Mouse (Mus musculus): ENCODE measurements around the gene Ust. TPM values are rescaled to one million over a fixed set of nuclear protein-coding genes. Genes with fewer than 3 reads are reported as not detected.

Ust gene
- polyA plus RNA-seq, 1 experiment from 2014 or later = 4.1 TPM

DNA sequence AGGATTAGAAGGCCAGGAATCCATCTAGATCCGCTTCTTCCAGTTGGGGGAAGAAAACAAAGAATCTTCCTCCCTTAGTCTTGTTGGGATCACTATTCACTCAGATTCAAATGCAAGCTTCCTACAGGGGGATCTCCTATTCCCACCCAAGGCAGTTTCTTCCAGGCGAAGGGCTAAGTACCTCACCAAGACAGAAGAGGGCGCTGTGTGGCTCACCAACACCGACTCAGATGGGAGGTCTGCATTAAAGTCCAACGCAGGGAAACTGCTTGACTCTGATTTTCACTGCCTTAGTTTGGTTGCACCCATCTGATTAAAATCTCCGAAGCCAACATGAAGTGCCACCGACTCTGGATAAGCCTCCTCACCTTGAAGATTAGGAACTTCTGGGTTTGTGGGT, 10.5 kb upstream of the Ust start:
- Histone ChIP-seq H3K27ac (ENCODE audit: low read length) (no peak overlapping the region), H3K4me2 (ENCODE audit: low read depth, low read length) (no peak overlapping the region), H3K4me1 (replicated peaks; ENCODE audit: control insufficient read depth, insufficient read depth, low read length) (0 out of 2 replicates have a peak, but pooled peaks cover 3% of the 10 kb centered on the region), H3K9me3 (ENCODE audit: control insufficient read depth, low read length) (no peaks in the 10 kb centered on the region), H3K4me3 (ENCODE audit: low read length) (no peak overlapping the region), H3K27me3 (ENCODE audit: control insufficient read depth, insufficient read depth, low read depth, low read length) (no peaks in the 10 kb centered on the region), H3K9ac (ENCODE audit: low read length) (no peak overlapping the region), H3K36me3 (ENCODE audit: control insufficient read depth, insufficient read depth, low read length) (no peaks in the 10 kb centered on the region)
- no peak for ATAC-seq (ENCODE audit: low read depth)
- WGBS = 43% methylated on average over 7 of the region's 7 CpGs

DNA sequence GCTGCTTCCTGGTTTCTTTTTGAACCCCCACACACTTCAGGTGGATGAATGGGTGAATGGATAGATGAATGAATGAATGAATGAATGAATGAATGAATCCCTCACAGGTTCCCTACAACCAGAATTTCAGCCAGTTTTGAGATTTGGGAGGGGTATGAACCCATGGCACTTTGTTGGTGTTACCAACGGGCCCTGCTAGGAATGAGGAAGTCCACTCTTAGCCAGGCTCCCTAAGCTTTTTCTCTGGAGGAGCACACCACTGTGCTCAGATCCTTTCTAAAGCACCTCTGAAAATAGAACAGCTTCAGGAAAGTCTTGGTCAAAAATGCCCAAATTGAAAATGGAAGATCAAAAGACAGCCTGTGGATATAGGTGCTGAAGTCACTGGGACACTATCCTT, 6.7 kb upstream of the Ust start:
- Histone ChIP-seq H3K9ac (ENCODE audit: low read length) (no peak overlapping the region), H3K36me3 (ENCODE audit: control insufficient read depth, insufficient read depth, low read length) (no peaks in the 10 kb centered on the region), H3K4me2 (ENCODE audit: low read depth, low read length) (no peak overlapping the region), H3K4me1 (replicated peaks; ENCODE audit: control insufficient read depth, insufficient read depth, low read length) (no peaks in the 10 kb centered on the region), H3K4me3 (ENCODE audit: low read length) (no peak overlapping the region), H3K27me3 (ENCODE audit: control insufficient read depth, insufficient read depth, low read depth, low read length) (no peaks in the 10 kb centered on the region), H3K9me3 (ENCODE audit: control insufficient read depth, low read length) (no peaks in the 10 kb centered on the region), H3K27ac (ENCODE audit: low read length) (no peak overlapping the region)
- ATAC-seq (ENCODE audit: low read depth) = no peak
- 69% methylated on average over 1 of the region's 1 CpGs for WGBS

DNA sequence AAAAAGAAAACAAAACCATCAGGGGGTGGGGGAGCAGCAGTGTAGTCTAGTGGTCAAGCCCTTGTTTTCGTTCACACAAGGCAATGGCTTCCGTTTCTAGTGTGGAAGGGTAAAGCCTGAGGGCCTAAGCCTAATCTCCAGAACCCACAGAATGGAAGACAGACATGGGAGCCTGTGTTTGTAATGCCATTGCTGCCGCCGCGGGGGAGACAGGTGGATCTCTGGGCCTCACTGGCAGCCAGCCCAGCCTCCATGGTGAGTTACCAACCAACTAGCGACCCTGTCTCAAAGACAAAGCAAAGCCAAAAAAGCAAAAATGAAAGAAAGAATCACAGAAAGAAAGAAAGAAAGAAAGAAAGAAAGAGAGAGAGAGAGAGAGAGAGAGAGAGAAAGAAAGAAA, 2.9 kb upstream of the Ust start:
- Histone ChIP-seq H3K36me3 (ENCODE audit: control insufficient read depth, insufficient read depth, low read length) (no peaks in the 10 kb centered on the region), H3K4me2 (ENCODE audit: low read depth, low read length) (no peak overlapping the region), H3K27me3 (ENCODE audit: control insufficient read depth, insufficient read depth, low read depth, low read length) (no peaks in the 10 kb centered on the region; the same call in 1 of the 2 replicates), H3K9me3 (ENCODE audit: control insufficient read depth, low read length) (no peaks in the 10 kb centered on the region), H3K4me1 (replicated peaks; ENCODE audit: control insufficient read depth, insufficient read depth, low read length) (peaks cover 14% of the 10 kb centered on the region), H3K4me3 (ENCODE audit: low read length) (no peak overlapping the region), H3K9ac (ENCODE audit: low read length) (no peak overlapping the region), H3K27ac (ENCODE audit: low read length) (no peak overlapping the region)
- 76% methylated on average over 6 of the region's 6 CpGs for WGBS
- ATAC-seq (ENCODE audit: low read depth) = no peak

DNA sequence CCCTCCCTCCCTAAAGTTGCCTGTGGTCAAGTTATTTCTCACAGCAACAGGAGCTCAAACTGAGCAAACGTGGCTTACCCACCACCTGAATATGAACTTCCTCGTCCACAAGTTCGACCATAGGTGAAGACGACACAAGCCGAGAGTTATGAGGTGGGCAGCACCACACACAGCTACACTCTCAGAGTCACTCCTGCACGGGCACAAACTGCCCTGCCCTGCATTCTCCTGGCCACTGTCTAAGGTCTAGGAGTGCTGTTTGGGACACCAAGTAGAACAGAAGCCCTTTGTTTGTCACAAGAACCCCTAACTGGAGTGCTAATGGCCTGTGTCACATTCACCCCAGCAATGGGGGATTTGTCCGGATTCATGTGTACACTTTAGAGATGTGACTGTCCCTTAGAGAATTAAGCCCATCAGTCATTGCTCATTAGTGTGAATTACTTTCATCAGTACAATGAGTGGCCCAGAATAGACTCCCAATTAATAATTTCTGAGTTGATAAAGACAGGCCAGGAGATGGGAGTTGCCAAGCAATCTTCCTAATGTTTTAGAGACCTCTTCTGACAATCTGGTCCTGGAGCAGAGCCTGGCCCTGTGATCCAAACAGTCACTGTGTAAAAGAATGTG, 2.3 kb upstream of the Ust start:
- ATAC-seq (ENCODE audit: low read depth) = no peak
- Histone ChIP-seq H3K27me3 (ENCODE audit: control insufficient read depth, insufficient read depth, low read depth, low read length) (no peaks in the 10 kb centered on the region; the same call in 1 of the 2 replicates), H3K9me3 (ENCODE audit: control insufficient read depth, low read length) (no peaks in the 10 kb centered on the region), H3K36me3 (ENCODE audit: control insufficient read depth, insufficient read depth, low read length) (no peaks in the 10 kb centered on the region), H3K4me2 (ENCODE audit: low read depth, low read length) (no peak overlapping the region), H3K4me3 (ENCODE audit: low read length) (no peak overlapping the region), H3K9ac (ENCODE audit: low read length) (no peak overlapping the region), H3K4me1 (replicated peaks; ENCODE audit: control insufficient read depth, insufficient read depth, low read length) (peaks cover 16% of the 10 kb centered on the region), H3K27ac (ENCODE audit: low read length) (no peak overlapping the region)
- 65% methylated on average over 7 of the region's 7 CpGs for WGBS

DNA sequence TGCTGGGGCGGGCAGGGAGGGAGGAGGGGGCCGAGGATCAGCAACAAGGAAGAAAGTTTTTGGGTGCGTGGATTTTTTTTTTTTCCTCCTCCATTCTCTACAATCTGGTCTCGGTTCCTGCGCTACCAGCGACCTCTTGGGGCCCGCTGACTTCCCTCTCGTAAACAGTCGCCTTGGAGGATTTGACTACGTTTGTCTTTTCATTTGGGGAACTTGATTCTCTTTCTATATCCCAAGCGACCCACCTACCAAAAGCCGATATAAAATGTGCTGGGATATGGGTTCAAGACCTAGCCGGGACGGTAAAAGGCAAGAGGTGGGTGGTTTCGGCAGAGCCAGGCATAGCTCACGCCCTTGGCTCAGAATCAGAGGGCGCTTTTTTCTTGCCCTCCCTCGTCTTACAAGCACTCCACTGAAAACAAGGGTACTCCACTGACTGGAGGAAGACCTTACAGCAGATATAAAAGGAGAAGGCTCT, 428 bp upstream of the Ust start:
- Histone ChIP-seq H3K9me3 (ENCODE audit: control insufficient read depth, low read length) (peaks cover 3% of the 10 kb centered on the region), H3K36me3 (ENCODE audit: control insufficient read depth, insufficient read depth, low read length) (no peaks in the 10 kb centered on the region), H3K4me1 (replicated peaks; ENCODE audit: control insufficient read depth, insufficient read depth, low read length) (peaks cover 16% of the 10 kb centered on the region), H3K9ac (ENCODE audit: low read length) (peak overlapping the region; percentile 85), H3K27me3 (ENCODE audit: control insufficient read depth, insufficient read depth, low read depth, low read length) (no peaks in the 10 kb centered on the region; the same call in 1 of the 2 replicates), H3K27ac (ENCODE audit: low read length) (peak overlapping the region; percentile 87), H3K4me2 (ENCODE audit: low read depth, low read length) (peak overlapping the region; percentile 95), H3K4me3 (ENCODE audit: low read length) (peak overlapping the region; percentile 81)
- peak; percentile 14; the same call in 1 of the 2 replicates for ATAC-seq (ENCODE audit: low read depth)
- under 1% methylated on average over 18 of the region's 18 CpGs for WGBS

DNA sequence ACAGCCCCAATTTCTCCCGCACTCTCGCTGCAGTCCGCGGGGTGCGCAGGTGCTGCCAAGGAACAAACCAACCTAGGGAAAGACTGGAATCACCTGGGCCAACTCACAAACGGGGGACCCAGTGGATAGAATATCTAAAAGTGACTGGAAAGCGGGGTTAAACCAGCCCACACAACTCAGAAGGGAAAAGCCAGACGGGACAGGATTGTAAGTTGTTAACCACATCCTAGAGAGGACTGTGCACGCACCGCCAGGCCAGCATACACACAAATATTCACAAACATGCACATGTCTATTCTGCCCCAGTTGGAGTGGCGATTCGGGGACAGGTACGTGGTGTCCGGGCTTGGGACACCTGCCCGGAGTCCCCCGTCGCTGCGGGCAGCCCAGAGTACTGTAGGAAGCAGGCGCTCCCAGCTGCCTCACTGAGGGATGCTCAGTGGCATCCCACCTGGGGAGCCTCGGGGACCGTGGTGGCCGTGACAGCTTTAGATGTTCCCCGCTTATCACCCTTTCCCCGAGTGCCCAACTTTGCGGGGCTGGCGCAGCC, 959 bp downstream of the Ust start:
- Histone ChIP-seq H3K9ac (ENCODE audit: low read length) (peak overlapping the region; percentile 85), H3K4me1 (replicated peaks; ENCODE audit: control insufficient read depth, insufficient read depth, low read length) (peaks cover 16% of the 10 kb centered on the region), H3K27me3 (ENCODE audit: control insufficient read depth, insufficient read depth, low read depth, low read length) (no peaks in the 10 kb centered on the region; the same call in 1 of the 2 replicates), H3K9me3 (ENCODE audit: control insufficient read depth, low read length) (peaks cover 3% of the 10 kb centered on the region), H3K36me3 (ENCODE audit: control insufficient read depth, insufficient read depth, low read length) (no peaks in the 10 kb centered on the region), H3K27ac (ENCODE audit: low read length) (no peak overlapping the region), H3K4me2 (ENCODE audit: low read depth, low read length) (peak overlapping the region; percentile 95), H3K4me3 (ENCODE audit: low read length) (peak overlapping the region; percentile 81)
- peak; percentile 1; the same call in 1 of the 2 replicates for ATAC-seq (ENCODE audit: low read depth)
- WGBS = under 1% methylated on average over 26 of the region's 26 CpGs

DNA sequence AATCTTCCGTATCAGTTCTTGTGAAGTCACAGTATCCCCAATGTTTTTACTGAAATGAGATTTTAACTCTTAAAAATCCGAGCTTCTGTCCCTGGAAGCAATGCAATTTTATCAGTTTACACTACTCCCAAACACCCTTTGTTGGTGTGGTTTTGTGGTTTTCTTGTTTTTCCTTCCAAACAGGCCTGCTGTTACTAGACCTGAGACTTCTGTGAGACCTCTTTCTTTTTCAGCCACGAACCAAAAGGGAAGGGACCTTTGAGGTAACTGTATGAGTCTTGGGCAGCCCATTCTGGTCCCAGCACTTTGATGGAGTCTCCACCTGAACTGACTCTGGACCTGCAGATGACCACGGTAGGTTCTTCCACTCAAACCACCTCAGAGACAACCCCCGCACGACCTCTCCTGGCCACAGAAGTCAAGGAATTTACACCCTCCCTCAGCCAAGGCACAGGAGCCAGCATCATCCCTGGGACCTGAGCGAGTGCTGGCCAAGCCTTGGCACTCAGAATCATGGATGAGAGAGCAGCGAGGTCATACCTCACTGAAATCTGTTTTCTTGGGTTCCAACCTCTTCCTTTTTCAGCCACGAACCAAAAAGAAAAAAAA, 1.6 kb downstream of the Ust start:
- no peak for ATAC-seq (ENCODE audit: low read depth)
- Histone ChIP-seq H3K9me3 (ENCODE audit: control insufficient read depth, low read length) (peaks cover 3% of the 10 kb centered on the region), H3K9ac (ENCODE audit: low read length) (peak overlapping the region; percentile 85), H3K4me3 (ENCODE audit: low read length) (peak overlapping the region; percentile 81), H3K27ac (ENCODE audit: low read length) (no peak overlapping the region), H3K27me3 (ENCODE audit: control insufficient read depth, insufficient read depth, low read depth, low read length) (no peaks in the 10 kb centered on the region; the same call in 1 of the 2 replicates), H3K4me1 (replicated peaks; ENCODE audit: control insufficient read depth, insufficient read depth, low read length) (peaks cover 16% of the 10 kb centered on the region), H3K4me2 (ENCODE audit: low read depth, low read length) (peak overlapping the region; percentile 95), H3K36me3 (ENCODE audit: control insufficient read depth, insufficient read depth, low read length) (no peaks in the 10 kb centered on the region)
- WGBS = 23% methylated on average over 9 of the region's 9 CpGs

DNA sequence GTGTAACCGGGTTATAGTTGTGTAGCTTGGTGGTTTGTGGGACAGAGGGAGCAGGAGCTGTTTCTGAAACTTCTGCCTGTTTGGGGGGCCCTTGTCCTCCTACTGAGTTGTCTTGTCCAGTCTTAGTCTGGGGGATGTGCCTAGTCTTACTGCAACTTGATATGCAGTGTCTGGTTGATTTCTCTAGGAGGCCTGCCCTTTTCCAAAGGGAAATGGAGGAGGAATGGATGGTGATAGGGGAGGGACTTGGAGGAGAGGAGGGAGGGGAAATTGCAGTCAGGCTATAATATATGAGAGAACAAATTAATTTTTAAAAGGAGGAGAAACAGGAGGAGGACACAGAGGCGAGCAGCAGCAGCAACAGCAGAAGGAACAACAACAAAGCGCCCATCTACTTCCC, 4.9 kb downstream of the Ust start:
- Histone ChIP-seq H3K4me3 (ENCODE audit: low read length) (no peak overlapping the region), H3K9ac (ENCODE audit: low read length) (no peak overlapping the region), H3K4me1 (replicated peaks; ENCODE audit: control insufficient read depth, insufficient read depth, low read length) (peaks cover 14% of the 10 kb centered on the region), H3K27me3 (ENCODE audit: control insufficient read depth, insufficient read depth, low read depth, low read length) (no peaks in the 10 kb centered on the region; the same call in 1 of the 2 replicates), H3K9me3 (ENCODE audit: control insufficient read depth, low read length) (peaks cover 3% of the 10 kb centered on the region), H3K36me3 (ENCODE audit: control insufficient read depth, insufficient read depth, low read length) (no peaks in the 10 kb centered on the region), H3K4me2 (ENCODE audit: low read depth, low read length) (no peak overlapping the region), H3K27ac (ENCODE audit: low read length) (no peak overlapping the region)
- 89% methylated on average over 3 of the region's 3 CpGs for WGBS
- ATAC-seq (ENCODE audit: low read depth) = no peak

DNA sequence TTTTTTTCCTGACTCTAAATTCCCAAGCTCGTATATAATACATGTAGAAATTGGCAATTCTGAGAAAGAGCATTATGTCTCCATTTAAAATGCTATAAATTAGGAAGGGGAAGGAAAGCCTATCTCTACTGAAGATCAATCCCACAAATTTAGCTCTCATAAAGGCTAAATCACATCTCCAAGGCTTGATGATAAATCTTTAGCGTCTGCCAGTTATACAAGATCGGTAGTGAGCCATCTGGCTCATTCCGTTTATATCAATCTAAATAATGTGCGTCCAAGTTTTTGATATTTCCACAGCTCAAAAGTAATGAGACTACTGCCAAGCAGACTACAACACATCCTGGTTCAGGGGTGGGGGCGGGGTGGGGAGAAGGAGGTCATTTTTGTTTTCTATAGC, 6.4 kb downstream of the Ust start:
- no peak overlapping the region for H3K27ac ChIP-seq (ENCODE audit: low read length)
- WGBS = 60% methylated on average over 6 of the region's 6 CpGs
- no peak overlapping the region for H3K4me2 ChIP-seq (ENCODE audit: low read depth, low read length)
- H3K4me1 ChIP-seq (replicated peaks; ENCODE audit: control insufficient read depth, insufficient read depth, low read length) = peaks cover 8% of the 10 kb centered on the region
- no peak for ATAC-seq (ENCODE audit: low read depth)
- H3K9ac ChIP-seq (ENCODE audit: low read length) = no peak overlapping the region
- H3K9me3 ChIP-seq (ENCODE audit: control insufficient read depth, low read length) = peaks cover 3% of the 10 kb centered on the region
- H3K4me3 ChIP-seq (ENCODE audit: low read length) = no peak overlapping the region
- H3K36me3 ChIP-seq (ENCODE audit: control insufficient read depth, insufficient read depth, low read length) = no peaks in the 10 kb centered on the region
- no peaks in the 10 kb centered on the region; the same call in 1 of the 2 replicates for H3K27me3 ChIP-seq (ENCODE audit: control insufficient read depth, insufficient read depth, low read depth, low read length)

Measured in lung, embryonic 16.5 days (tissue).